8 mouse cellular contexts compared by ENCODE assay signal in genomic region chr19:14566564-14567021, GRCm38 (mm10). TPM values are rescaled to one million over a fixed set of nuclear protein-coding genes. Genes with fewer than 3 reads are reported as not detected.
DNase-seq lines count a peak whose midpoint lies in the region; ATAC-seq and TF ChIP-seq lines count a peak whose summit lies in the region.

No protein-coding gene starts in this region.

- H3K27ac ChIP-seq in kidney, embryonic 16.5 days (ENCODE audit: low read length): no peak overlapping the region
- no peak overlapping the region for H3K27ac ChIP-seq in kidney, embryonic 15.5 days
- H3K27ac ChIP-seq in embryonic facial prominence, embryonic 10.5 days (replicated peaks): no peak overlapping the region
- peak overlapping the region; percentile 42 for H3K27ac ChIP-seq in hindbrain, embryonic 15.5 days (replicated peaks)
- no peak overlapping the region for H3K27ac ChIP-seq in neural tube, embryonic 11.5 days (ENCODE audit: low read depth, low read length)
- no peak overlapping the region for H3K27ac ChIP-seq in left cerebral cortex, adult 2 months

- no peak overlapping the region for H3K4me3 ChIP-seq in kidney, embryonic 16.5 days (ENCODE audit: low read length)
- no peak overlapping the region for H3K4me3 ChIP-seq in kidney, embryonic 15.5 days (replicated peaks)
- H3K4me3 ChIP-seq in embryonic facial prominence, embryonic 10.5 days: no peak overlapping the region
- no peak overlapping the region for H3K4me3 ChIP-seq in hindbrain, embryonic 15.5 days
- H3K4me3 ChIP-seq in neural tube, embryonic 11.5 days (ENCODE audit: low read depth, low read length): no peak overlapping the region
- H3K4me3 ChIP-seq in left cerebral cortex, adult 2 months: no peak overlapping the region

- no peak overlapping the region for H3K4me2 ChIP-seq in kidney, embryonic 16.5 days (replicated peaks; ENCODE audit: low read depth, low read length)
- no peak overlapping the region for H3K4me2 ChIP-seq in kidney, embryonic 15.5 days
- H3K4me2 ChIP-seq in hindbrain, embryonic 15.5 days: no peak overlapping the region
- no peak overlapping the region for H3K4me2 ChIP-seq in neural tube, embryonic 11.5 days (ENCODE audit: low read depth)

- 25% methylated on average over 5 of the region's 5 CpGs for WGBS in kidney, embryonic 16.5 days
- WGBS in kidney, embryonic 15.5 days: 34% methylated on average over 5 of the region's 5 CpGs
- WGBS in embryonic facial prominence, embryonic 10.5 days: 27% methylated on average over 5 of the region's 5 CpGs
- WGBS in hindbrain, embryonic 15.5 days: 7% methylated on average over 5 of the region's 5 CpGs
- WGBS in neural tube, embryonic 11.5 days: 20% methylated on average over 5 of the region's 5 CpGs

- no peak overlapping the region for H3K9ac ChIP-seq in kidney, embryonic 16.5 days (replicated peaks; ENCODE audit: low read length)
- H3K9ac ChIP-seq in kidney, embryonic 15.5 days: no peak overlapping the region
- H3K9ac ChIP-seq in hindbrain, embryonic 15.5 days: no peak overlapping the region
- H3K9ac ChIP-seq in neural tube, embryonic 11.5 days (ENCODE audit: low read length): no peak overlapping the region

- H3K4me1 ChIP-seq in kidney, embryonic 16.5 days (ENCODE audit: insufficient read depth, low read length): peaks cover 21% of the 10 kb centered on the region
- H3K4me1 ChIP-seq in kidney, embryonic 15.5 days: peaks cover 17% of the 10 kb centered on the region
- H3K4me1 ChIP-seq in embryonic facial prominence, embryonic 10.5 days: peaks cover 41% of the 10 kb centered on the region
- H3K4me1 ChIP-seq in hindbrain, embryonic 15.5 days (replicated peaks): peaks cover 21% of the 10 kb centered on the region
- peaks cover 14% of the 10 kb centered on the region for H3K4me1 ChIP-seq in neural tube, embryonic 11.5 days (ENCODE audit: control insufficient read depth, insufficient read depth, low read length)

- no peaks in the 10 kb centered on the region for H3K9me3 ChIP-seq in kidney, embryonic 16.5 days (ENCODE audit: low read length)
- H3K9me3 ChIP-seq in kidney, embryonic 15.5 days (replicated peaks): no peaks in the 10 kb centered on the region
- no peaks in the 10 kb centered on the region for H3K9me3 ChIP-seq in embryonic facial prominence, embryonic 10.5 days
- no peaks in the 10 kb centered on the region for H3K9me3 ChIP-seq in hindbrain, embryonic 15.5 days
- no peaks in the 10 kb centered on the region for H3K9me3 ChIP-seq in neural tube, embryonic 11.5 days (ENCODE audit: control insufficient read depth, low read length)

- H3K27me3 ChIP-seq in kidney, embryonic 16.5 days (ENCODE audit: insufficient read depth, low read length): no peaks in the 10 kb centered on the region
- H3K27me3 ChIP-seq in kidney, embryonic 15.5 days: no peaks in the 10 kb centered on the region
- no peaks in the 10 kb centered on the region; the same call in 1 of the 2 replicates for H3K27me3 ChIP-seq in embryonic facial prominence, embryonic 10.5 days (replicated peaks; ENCODE audit: low read depth, poor library complexity, severe bottlenecking)
- H3K27me3 ChIP-seq in hindbrain, embryonic 15.5 days: peaks cover 4% of the 10 kb centered on the region; the same call in 1 of the 2 replicates
- H3K27me3 ChIP-seq in neural tube, embryonic 11.5 days (ENCODE audit: control insufficient read depth, insufficient read depth, low read length): peaks cover 3% of the 10 kb centered on the region; the same call in 1 of the 2 replicates

- H3K36me3 ChIP-seq in kidney, embryonic 16.5 days (ENCODE audit: insufficient read depth, low read length): no peaks in the 10 kb centered on the region
- no peaks in the 10 kb centered on the region for H3K36me3 ChIP-seq in kidney, embryonic 15.5 days
- peaks cover 12% of the 10 kb centered on the region for H3K36me3 ChIP-seq in embryonic facial prominence, embryonic 10.5 days (replicated peaks)
- no peaks in the 10 kb centered on the region for H3K36me3 ChIP-seq in hindbrain, embryonic 15.5 days
- no peaks in the 10 kb centered on the region for H3K36me3 ChIP-seq in neural tube, embryonic 11.5 days (ENCODE audit: control insufficient read depth, insufficient read depth, low read length)

- ATAC-seq in kidney, embryonic 16.5 days (ENCODE audit: low FRiP score, low TSS enrichment): peak; percentile 31; the same call in 1 of the 2 replicates
- ATAC-seq in kidney, embryonic 15.5 days (replicated peaks; ENCODE audit: low FRiP score): no peak
- peak; percentile 73 for ATAC-seq in hindbrain, embryonic 15.5 days (ENCODE audit: low FRiP score, low read depth)
- ATAC-seq in neural tube, embryonic 11.5 days (ENCODE audit: insufficient read depth, low FRiP score, low TSS enrichment): peak; percentile 87

- intact Hi-C loops in left cerebral cortex, adult 2 months (cut with DNase I): no loop called here

- peak; percentile 28 for DNase-seq in embryonic facial prominence, embryonic 10.5 days (ENCODE audit: low spot score)
- DNase-seq in neural tube, embryonic 11.5 days (ENCODE audit: low spot score): peak; percentile 75
- DNase-seq in left cerebral cortex, adult 2 months (ENCODE audit: extremely low spot score in 1 of 2, low spot score in 2 of 2): no peak
- no peak for DNase-seq in liver
- DNase-seq in spleen, postnatal 14 days (ENCODE audit: low spot score in 2 of 2): no peak

- no peak for TF ChIP-seq CTCF in left cerebral cortex, adult 2 months (IDR thresholded peaks at IDR 0.05)

RNA-seq across cellular contexts. Expression of gene Tle4, which starts 31.3 kb away (rescaled TPM):
- 13.4 and 14.6 TPM in 2 replicates for polyA plus RNA-seq in kidney, embryonic 16.5 days (2015; fragmentation: Nextera tagmentation; extraction: Ambion mirVana)
- polyA plus RNA-seq in kidney, embryonic 15.5 days (2015; fragmentation: Nextera tagmentation; extraction: Ambion mirVana): 15.0 and 15.4 TPM in 2 replicates
- 19.4 and 21.7 TPM in 2 replicates for polyA plus RNA-seq in embryonic facial prominence, embryonic 10.5 days (2016; fragmentation: Nextera tagmentation; extraction: Ambion mirVana)
- 28.7 and 29.7 TPM in 2 replicates for polyA plus RNA-seq in hindbrain, embryonic 15.5 days (2015; fragmentation: Nextera tagmentation; extraction: Ambion mirVana)
- 30.5 and 34.3 TPM in 2 replicates for polyA plus RNA-seq in neural tube, embryonic 11.5 days (2014; fragmentation: Nextera tagmentation; extraction: Ambion mirVana)
- 10 to 100 TPM; 36.0 to 39.1 TPM for total RNA-seq in left cerebral cortex, adult 2 months (2021)

Comparison
In these comparisons a context has a peak if more than half of its experiments do, and no peak if none do; other contexts are left out.
1. DNase-seq: peak in embryonic facial prominence, embryonic 10.5 days (single experiment) and neural tube, embryonic 11.5 days (single experiment); none in left cerebral cortex, adult 2 months (0 of 2), liver (single experiment) and spleen, postnatal 14 days (0 of 2).